Mouse (Mus musculus): Measurements from ENCODE around the gene Rxrb.

GRCm38 (mm10) chr17:34075271-34075670, 43.7 kb downstream of the Rxrb start:
- no peak for TF ChIP-seq CTCF (IDR thresholded peaks at IDR 0.05; ENCODE audit: low read depth, low read length)
- no peak for TF ChIP-seq POLR2A (IDR thresholded peaks at IDR 0.05; ENCODE audit: borderline replicate concordance, low read depth, low read length)

All from bone marrow macrophage, adult 2 months (primary cell).